Mouse (Mus musculus): ENCODE results near the gene Zmynd11.

Zmynd11 gene

DNA sequence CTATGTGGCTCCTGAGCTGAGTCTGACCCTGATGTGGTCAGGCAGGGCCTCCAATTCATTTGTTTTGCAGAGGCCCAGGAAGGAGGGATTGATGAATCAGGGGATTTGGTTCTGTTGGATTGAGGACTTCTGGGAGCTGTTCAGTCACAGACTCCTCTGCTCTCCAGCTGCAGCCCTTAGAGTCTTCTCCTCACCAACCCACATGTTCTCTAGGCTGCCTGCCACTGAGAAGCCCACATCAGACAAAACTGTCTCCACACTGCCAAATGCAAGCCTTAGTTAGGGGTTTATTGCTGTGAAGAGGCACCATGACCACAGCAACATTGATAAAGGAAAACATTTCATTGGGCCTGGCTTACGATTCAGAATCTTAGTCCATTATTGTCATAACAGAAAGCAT, 101.5 kb downstream of the Zmynd11 start:
- in situ Hi-C loops (cut with MboI; ENCODE audit: low sequenced_read_pairs), result no loop called here

DNA sequence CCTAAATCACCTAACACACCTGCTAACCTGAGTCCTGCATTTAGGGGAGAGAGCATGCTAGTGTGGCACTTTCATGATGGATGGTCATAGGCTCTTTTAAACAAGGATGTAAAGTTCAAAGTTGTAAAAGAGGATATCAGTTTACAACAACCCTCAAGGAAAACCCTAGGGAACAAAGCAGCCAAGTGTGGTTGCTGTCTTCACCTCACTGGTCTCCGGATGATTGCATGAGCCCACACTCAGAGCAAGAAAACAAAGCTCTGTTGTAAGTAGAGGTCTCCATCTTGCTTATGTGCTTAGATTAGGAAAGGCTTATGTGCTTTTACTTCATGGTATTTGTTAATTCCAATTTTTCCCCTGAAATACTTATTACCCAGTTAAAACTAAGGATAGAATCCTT, 104.4 kb downstream of the Zmynd11 start:
- in situ Hi-C loops (cut with MboI; ENCODE audit: low sequenced_read_pairs), result no loop called here

DNA sequence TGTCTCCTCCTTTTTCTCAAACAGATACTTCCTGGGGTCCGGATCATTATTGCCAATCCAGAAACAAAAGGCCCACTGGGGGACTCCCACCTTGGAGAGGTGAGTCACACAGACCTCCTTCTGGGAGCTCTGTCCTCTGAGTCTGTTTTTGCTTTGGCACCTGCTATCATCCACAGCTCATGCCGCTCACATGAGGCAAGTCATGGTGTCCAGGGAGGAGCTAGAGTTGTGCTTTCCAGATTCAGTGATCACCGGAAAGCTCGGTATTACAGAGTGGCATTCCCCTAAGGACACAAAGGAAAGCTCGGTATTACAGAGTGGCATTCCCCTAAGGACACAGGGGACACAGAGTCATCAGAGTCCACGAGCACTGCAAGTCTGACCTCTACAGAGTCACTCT, 108.5 kb downstream of the Zmynd11 start:
- in situ Hi-C loops (cut with MboI; ENCODE audit: low sequenced_read_pairs), result no loop called here

DNA sequence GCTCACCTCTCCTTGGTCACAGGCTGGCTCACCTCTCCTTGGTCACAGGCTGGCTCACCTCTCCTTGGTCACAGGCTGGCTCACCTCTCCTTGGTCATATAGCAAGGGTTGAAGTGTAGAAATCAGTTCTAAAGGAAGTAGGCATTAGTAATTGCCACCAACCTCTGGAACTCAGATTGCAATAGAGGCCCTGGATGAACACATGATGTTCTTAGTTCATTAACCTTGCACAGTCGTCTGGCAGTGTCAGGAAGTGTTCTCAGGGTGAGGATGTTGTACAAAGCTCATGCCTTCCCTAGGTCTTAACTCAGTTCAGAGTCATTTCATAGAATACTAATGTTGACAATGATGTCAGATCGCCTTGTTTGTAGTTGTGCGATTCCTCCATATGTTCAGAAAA, 112.1 kb downstream of the Zmynd11 start:
- in situ Hi-C loops (cut with MboI; ENCODE audit: low sequenced_read_pairs), result no loop called here

DNA sequence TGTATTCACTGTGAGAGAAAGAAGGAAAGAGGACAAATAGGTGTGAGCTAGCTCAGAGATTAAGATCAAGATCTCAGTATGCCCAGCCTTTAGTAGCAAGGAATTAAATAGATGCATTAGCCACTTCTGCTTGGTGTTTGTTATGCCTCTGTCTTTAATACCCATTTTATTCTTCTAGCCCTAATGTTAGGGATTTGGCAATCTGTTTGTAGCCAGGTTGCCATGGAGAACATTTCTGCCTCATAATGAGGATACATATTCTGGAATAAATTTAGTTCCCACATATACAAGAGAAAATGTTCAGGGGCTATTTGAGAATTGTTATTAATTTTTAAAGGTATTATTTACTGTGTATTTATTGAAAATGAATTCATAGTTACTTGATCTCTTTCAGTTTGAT, 114.5 kb downstream of the Zmynd11 start:
- in situ Hi-C loops (cut with MboI; ENCODE audit: low sequenced_read_pairs), result no loop called here

DNA sequence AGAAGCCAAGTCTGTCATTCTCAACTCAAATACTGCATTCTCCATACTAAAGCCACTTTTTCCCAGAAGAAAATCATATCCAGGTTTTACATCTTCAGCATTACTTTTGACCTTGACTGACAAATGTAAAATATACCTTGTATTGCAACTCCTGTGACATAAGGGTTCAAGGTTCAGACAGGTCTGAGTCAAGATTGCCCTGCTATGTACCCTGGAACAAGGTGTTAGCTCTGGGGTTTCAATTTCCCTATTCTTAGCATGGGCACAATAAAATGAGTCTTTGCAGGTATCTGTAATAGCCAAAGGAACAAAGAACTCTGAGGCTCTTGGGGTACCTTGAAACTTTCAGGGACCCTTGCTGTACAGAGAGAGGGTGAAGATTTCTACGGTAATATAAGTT, 115.2 kb downstream of the Zmynd11 start:
- in situ Hi-C loops (cut with MboI; ENCODE audit: low sequenced_read_pairs), result no loop called here

DNA sequence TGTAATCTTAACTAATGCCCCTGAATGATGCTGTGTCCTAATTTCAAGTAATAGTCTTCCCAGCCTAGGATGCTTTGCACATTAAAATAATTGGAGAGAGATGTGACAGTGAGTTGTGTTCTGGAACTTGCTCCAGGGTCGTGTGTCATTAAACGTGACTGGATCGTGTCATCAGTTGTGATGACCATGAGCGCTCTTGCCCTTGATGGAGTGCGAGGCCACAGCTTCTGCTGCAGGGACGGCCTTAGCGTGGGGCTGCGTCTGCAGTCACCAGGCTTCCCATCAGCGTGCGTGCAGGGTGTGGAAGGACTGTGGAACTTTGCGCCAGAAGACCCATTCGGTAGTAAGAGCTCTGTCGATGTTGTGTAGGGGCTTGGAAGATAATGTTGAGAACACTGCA, 116.4 kb downstream of the Zmynd11 start:
- in situ Hi-C loops (cut with MboI; ENCODE audit: low sequenced_read_pairs), result no loop called here

DNA sequence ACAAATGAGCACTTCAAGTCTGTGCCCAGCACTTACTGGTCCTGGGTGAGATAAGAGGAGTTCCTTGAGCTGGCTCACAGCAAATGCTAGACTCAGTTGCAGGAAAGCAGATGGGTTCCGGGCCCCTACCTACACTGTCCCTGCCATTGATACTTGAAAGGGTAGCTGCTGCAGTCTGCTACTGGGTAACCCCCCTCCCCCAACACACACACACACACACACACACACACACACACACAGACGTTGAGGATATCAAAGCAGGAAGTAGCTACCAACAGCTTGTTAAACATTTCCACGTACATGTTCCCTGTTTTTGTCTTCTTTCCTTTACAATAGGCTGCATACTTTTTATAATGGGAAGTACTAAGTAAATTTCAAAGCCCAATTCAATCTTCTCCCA, 127.2 kb downstream of the Zmynd11 start:
- in situ Hi-C loops (cut with MboI; ENCODE audit: low sequenced_read_pairs), result no loop called here

DNA sequence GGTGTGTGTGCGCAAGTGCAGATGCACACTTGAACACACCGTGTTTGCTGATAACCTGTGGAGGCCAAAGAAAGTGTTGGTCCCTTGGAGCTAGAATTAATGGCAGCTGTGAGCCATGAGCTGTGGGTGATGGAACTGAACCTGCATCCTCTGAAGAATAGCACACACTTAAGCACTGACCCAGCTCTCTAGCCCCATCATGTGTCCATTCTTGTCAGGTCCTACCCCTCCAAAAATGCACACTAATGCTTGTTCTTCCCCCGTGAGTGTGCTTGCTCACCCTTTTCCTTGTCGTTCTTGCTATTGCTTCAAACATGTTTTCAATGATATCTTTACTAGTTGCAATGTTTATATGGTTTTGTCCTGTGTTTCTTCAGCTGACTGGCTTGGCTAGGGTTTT, 128.6 kb downstream of the Zmynd11 start:
- in situ Hi-C loops (cut with MboI; ENCODE audit: low sequenced_read_pairs), result no loop called here

DNA sequence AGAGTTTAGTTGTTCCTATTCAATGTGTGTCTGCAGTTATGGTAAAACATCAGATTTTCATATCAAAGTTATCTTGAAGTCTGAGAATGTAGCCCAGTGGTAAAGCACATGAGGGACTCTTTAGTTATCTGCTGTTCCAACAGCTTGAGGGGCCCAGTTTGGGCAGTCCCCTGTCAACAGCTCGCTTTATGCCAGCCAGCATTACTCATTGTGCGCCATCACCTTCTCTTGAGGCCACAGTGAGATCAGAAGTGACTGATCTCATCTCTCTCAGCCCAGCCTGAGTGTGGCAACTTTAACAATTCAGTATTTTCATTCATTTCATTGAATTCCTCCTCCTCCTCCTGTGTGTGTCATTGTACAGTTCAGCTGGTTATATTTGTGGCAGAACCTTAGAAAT, 129.2 kb downstream of the Zmynd11 start:
- in situ Hi-C loops (cut with MboI; ENCODE audit: low sequenced_read_pairs), result no loop called here
